Mouse (Mus musculus): Measurements from ENCODE around the gene Hbs1l.

GRCm38 (mm10) chr10:21354506-21354905, 58.7 kb downstream of the Hbs1l start:
- TF ChIP-seq CTCF (conservative IDR thresholded peaks at IDR 0.05; ENCODE audit: low read length) (no peak), POU5F1 (IDR thresholded peaks at IDR 0.05; ENCODE audit: borderline replicate concordance, low read length) (no peak), NANOG (IDR thresholded peaks at IDR 0.05; ENCODE audit: borderline replicate concordance, low read length) (no peak)

Data from E14TG2a.4 (cell line).